Mouse (Mus musculus) adrenal gland, postnatal 0 days (tissue): Measurements from ENCODE around the gene Zbbx. TPM values are rescaled to one million over a fixed set of nuclear protein-coding genes. Genes with fewer than 3 reads are reported as not detected.

ENCODE experiments used
- polyA plus RNA-seq: library from polyadenylated mRNA; unstranded; fragments of >200 nt; fragmentation: Nextera tagmentation; extraction: Ambion mirVana; gene quantifications from 2 replicates; pipeline ENCODE4 v1.2.1, GENCODE M21; 2015

Zbbx gene
- not detected in 2 replicates for polyA plus RNA-seq

GRCm38 (mm10) chr3:75164838-75165496 lies at the start of gene Zbbx:
Gene Zbbx (minus strand): TSS chr3:75165034.

Other genes starting within 250 kb of the Zbbx start
- not detected in 2 replicates for gene Serpini2, start 105.0 kb upstream of the Zbbx start, polyA plus RNA-seq